Mouse (Mus musculus) layer of hippocampus, postnatal 10 days (tissue): ENCODE data around the gene Magix. TPM values are rescaled to one million over a fixed set of nuclear protein-coding genes. Genes with fewer than 3 reads are reported as not detected.
A peak's percentile ranks its signal among the peaks of the same experiment; 100 is the strongest.
"Not testable (repeated sequence)": the region's sequence is repeated elsewhere in the genome, so short reads cannot be mapped to it uniquely, and the experiment has no call there.

Source experiments
- DNase-seq, 2 experiments: peaks; one replicate each; pipeline ENCODE4 v3.0.0; 2021; ENCODE audit warnings: low spot score in 2 of 2
- long read RNA-seq: library from polyadenylated mRNA; stranded (forward); transcript quantifications from one replicate; pipeline ENCODE4 v2.0.0, GENCODE M21; 2023
- total RNA-seq, 2 experiments: library from RNA; stranded (reverse); gene quantifications; 2 replicates each; pipeline ENCODE4 v1.2.3; 2021

Magix gene
- total RNA-seq, result under 1 TPM in 1 of 2 experiments, not detected in 1; 0.42 TPM
- long read RNA-seq, partial matches to known transcripts, result 0 of 1 reads
- long read RNA-seq, other reads (novel, unspliced or antisense), result 1 of 1 reads

DNA sequence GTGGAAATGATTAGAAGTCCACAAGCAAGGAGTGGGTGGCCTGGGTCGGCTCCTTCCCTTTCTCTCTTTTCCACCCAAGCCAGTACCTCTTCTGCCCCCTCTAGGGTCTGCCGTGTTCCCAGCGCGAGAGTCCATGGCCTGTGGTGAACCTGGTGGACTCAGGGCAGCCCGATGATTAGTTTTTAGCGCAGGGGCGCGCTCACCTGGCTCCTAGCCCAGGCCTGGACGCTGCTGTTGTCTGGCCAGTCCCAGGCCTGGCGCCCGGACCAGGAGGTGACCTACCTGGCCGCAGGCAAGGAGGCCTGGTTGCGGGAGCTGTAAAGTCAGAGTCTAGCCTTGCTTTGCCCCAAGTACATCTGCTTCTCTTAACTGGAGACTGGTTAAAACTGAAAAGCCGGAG, at the start of gene Magix:
TSS of gene Magix (minus strand) at position 388 of the 400 bp plus-strand sequence.
- DNase-seq, result no peak

DNA sequence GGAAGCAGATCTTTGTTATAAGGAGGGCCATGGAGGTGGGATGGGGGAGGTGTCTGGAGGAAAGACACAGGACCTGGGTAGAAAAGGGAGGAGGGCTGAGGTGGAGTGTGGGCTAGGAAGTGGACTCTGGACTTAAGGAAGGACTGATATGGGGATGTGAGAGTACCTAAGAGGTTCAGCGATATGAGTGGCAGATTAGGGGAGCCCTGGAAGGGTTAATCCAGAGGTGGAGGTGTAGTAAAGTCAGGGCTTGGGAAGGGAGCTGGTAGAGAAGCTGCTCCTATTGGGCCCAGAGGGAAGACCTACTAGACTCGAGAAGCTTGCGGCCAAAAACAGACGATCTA, 47.8 kb upstream of the Magix start:
- DNase-seq, result no peak

DNA sequence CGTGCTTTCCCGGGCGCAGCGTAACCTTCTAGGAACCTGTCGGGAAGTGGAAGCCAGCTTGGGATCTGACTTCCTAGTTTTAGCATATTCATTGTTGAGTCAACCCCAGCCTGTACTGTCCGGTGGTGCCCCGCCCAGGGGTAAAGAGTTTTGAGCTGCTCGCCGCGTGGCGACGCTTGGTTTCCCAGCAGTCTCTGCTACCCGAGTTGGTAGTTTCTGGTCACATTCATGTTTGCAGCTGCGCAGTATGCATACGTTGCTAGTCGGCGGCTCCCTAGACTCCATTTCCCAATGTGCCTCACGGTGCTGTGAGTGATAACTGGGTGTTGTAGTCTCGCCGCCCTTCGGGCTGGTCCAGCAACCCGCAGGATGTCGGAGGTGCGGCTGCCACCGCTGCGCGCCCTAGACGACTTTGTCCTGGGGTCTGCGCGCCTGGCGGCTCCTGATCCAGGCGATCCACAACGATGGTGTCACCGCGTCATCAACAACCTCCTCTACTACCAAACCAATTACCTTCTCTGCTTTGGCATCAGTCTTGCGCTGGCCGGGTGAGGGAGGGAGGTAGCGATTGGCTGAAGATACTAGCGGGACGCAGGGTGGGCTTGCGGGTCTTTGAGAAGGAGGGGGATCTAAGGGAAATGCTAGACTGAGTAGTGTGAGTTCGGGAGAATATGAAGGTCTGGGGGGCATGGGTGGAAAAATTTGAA, 47.3 kb upstream of the Magix start, which contains the start of gene Praf2:
TSS of gene Praf2 (plus strand) at position 225 of the 707 bp plus-strand sequence.
- peak; percentile 68 to 77 for DNase-seq

DNA sequence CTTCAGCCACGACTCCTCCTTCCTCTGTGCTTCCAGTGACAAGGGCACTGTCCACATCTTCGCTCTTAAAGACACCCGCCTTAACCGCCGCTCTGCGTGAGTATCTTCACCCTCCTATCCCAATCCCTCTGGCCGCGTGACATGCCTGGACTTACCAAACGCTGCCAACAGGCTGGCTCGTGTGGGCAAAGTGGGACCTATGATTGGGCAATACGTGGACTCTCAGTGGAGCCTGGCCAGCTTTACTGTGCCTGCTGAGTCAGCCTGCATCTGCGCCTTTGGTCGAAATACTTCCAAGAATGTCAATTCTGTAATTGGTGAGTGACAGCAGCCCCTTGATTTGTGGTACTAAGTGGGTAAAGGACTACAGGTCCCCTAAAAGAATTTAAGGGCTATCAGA, 46.1 kb upstream of the Magix start:
- DNase-seq, result no peak

DNA sequence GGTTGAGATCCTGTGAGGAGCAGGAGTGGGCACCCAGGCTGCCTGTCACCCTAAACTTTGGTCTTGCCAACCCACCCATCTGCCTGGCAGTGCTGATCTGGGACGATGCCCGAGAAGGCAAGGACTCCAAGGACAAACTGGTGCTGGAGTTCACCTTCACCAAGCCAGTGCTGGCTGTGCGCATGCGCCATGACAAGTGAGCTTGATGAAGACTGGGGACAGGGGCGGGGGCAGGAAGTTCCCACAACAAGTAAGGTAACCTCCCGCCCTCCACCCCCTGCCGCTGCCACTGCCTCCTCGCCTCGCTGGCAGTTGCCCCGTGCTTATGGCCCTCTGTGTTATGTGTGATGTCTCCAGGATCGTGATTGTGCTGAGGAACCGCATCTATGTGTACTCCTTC, 44.8 kb upstream of the Magix start:
- DNase-seq, result no peak

DNA sequence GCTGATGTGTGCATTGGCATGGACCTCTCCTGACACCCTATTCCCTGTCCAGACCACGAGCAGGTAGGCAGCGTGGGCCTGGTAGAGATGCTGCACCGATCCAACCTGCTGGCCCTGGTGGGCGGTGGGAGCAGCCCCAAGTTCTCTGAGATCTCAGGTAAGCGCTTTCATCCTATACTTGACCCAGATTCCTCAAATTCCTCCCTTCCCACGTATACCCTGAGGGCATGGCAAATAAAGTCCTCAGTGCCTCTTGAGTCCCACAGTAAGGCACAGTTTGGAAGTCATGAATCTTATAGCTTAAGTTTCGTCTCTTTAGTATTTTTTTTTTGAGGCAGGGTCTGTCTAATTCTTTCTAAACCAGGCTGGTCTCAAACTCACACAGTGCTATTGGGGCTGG, 43.1 kb upstream of the Magix start:
- DNase-seq, result no peak

DNA sequence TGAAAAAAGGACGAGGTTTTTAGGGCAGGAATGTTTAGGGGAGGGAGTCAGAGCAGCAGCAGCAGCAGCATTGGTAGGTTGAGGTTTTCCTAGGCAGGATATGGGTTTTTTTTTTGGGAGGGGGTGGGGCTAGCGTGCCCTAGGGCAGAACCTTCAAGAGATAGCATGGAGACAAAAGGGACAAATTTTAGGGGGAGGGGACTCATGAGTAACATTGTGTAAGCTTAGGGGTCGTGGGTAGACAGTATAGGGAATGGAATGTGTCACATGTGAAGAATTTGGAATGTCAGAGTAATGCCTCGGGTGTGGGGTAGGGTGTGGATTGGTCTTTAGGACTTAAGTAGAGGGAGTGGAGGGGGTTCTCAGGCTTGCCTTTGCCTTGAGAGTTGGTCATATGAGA, 41.6 kb upstream of the Magix start:
- DNase-seq, result no peak

DNA sequence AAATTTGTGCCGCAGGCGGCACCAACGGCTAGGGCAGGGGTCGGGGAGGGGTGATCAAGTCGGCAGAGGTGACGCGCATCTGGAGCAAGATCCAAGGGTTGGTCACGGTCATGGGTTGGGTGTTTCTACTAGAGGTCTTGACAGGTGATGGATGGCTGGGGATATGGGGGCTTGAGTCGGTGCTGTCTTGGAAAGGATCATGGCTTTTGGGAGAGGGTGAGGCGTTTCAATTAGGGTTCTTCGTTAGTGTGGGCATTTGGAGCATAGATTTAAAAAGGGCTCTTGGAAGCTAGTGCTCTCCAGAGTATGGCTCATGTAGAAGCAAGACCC, 41.2 kb upstream of the Magix start:
- no peak for DNase-seq

DNA sequence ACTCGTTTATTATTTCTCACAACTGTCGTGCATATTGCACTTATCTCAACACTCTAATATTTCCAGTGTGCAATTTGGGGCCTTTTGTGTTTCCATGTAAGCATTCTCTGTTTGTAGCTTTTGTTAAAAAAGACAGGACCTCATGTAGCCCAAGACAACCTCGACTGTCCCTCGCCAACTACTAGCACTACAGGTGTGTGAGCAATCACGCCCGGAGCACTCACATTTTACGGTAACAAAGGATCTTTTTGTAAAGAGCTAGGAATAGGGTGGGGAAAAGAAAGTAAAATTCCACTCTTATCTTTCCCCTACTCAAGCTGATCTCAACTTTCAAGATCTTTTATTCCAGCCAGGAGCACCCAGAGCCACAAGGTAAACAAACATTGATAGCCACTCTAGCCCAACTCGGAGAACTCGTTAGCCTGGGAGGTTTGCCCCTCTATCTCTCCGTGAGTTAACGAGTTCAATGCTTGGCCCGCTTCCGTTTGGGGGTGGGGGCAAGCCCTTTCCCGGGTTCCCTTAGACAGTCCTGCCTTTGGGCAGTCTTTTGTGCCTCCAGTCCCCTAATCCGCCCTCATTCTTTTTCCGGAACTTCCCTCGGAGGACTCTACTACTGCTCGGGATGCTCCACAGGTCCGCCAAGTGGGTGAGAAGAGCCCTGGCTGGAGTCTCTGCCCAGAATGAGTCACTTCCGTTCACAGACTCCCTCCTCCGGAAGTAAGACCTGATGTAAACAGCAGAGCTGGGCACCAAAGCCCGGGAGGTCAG, 40.6 kb upstream of the Magix start, which contains the start of gene Gm45208:
TSS of gene Gm45208 (plus strand) at position 732 of the 768 bp plus-strand sequence.
- peak; percentile 56 to 58 for DNase-seq

DNA sequence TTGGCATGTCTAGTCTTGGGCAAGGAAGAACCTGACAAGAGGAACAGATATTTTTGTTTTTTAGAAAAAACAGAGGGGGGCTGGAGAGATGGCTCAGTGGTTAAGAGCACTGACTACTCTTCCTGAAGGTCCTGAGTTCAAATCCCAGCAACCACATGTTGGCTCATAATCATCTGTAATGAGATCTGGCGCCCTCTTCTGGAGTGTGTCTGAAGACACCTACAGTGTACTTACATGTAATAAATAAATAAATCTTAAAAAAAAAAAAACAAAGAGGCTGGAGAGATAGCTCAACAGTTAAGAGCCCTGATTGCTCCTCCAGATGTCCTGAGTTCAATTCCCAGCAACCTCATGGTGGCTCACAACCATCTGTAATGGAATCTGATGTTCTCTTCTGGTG, 35.0 kb upstream of the Magix start:
- not testable (repeated sequence) for DNase-seq

DNA sequence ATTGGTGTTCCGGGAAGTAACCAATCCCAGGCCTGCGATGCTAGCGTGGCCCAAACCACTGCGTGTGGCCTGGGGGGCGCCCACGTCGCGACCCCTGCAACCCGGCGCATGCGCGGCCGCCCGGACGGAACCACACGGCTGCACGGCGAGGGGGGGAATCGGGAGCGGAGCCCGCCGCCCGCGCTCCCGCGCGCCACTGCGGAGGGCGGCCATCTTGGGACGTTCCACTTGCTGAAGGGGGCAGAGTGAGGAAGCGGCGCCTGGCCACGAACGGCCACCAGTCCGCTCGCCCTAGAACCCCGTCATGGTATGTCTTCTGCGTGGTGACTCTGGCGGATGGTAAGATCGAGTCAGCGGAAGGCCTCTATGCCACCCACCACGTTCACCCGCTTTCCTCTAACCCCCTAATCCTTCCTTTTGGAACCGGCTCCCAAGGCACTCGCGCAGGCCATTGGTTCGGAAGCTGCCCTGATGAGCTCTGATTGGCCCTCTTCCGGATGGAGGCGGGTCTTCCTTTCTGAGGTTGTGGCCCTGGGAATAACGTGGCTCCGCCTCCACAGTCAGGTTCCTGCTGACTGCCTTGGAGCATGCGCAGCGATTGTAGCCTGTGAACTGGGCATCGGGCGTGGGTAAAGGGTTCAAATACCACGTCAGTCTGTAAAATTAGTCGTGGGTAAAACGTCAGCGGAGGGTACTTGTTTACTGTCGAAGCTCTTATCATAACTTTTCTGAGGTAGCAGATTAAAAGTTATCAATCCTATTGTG, 33.3 kb upstream of the Magix start, which contains the start of gene Wdr45:
TSS of gene Wdr45 (plus strand) at position 199 of the 765 bp plus-strand sequence.
- DNase-seq, result peak; percentile 89 to 91

DNA sequence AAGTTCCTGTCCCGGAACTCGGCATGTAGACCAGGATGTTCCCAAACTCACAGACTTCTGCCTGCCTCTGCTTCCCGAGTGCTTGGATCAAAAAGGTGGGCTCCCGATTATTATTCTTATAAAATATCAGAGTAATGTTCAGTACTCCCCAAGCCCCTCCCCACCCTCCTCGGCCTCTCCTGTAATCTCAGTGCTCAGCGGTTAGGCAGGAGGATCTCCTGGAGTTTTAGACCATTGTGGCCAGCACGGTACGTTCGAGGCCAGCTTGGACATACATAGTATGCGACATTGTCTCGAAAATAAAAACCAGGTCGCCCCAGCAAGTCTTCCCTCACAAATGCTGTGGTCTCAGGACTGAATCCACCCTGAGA, 32.7 kb upstream of the Magix start:
- not testable (repeated sequence) for DNase-seq

DNA sequence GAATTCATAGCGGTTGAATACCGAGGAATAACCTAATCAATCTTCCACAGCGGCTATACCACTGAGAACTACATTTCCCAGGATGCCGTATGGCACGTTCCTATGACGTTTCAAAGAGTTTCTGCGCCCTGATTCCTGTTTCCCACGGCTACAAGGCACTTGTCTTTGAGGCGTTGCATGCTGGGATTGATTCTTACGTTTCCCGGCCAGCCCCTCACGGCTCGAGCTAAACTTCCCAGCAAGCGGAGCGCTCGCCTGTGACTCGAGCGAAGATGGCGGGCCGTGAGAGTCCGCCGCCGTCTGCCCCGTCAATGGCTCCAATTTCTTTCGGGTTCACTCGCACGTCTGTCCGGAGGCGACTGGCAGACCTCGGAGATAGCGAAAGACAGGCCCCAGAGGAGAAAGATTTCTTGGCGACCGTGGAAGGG, 15.9 kb upstream of the Magix start, which contains the start of gene Gpkow:
TSS of gene Gpkow (plus strand) at position 178 of the 428 bp plus-strand sequence.
- DNase-seq, result peak; percentile 60 to 73

DNA sequence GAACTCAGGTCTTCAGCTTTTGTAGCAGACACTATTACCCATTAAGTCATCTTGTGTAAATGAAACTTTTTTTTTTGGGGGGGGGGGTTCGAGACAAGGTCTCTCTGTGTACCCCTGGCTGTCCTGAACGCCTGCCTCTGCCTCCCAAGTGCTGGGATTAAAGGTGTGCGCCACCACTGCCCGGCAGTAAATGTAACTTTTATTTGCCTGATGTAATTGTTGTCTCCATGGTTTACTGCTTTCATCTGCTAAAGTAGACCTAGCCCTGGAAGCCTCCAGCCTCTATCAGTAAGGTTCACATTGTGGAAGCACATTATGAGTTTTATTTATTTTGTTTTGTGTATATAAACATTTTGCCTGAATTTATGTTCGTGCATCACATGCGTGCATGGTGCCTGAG, 15.5 kb upstream of the Magix start:
- DNase-seq, result no peak

DNA sequence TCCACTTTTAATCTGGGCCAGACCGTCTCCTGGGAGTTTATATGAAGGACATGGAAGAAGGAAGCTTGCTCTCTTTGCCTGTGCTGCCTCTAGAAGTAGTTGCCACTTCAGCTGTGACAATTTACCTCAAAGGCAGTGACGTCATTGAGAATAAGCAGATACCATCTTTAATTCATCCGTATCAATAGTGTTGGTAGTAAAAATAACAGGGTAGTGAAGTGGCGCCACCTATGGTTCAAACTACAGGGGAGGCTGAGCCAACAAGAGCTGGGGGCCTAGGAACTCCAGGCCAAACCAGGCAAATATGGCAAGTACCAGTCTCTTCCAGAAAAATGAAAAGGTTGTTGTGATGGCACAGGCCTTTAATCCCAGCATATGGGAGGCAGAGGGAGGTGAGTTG, 11.8 kb upstream of the Magix start:
- no peak for DNase-seq

DNA sequence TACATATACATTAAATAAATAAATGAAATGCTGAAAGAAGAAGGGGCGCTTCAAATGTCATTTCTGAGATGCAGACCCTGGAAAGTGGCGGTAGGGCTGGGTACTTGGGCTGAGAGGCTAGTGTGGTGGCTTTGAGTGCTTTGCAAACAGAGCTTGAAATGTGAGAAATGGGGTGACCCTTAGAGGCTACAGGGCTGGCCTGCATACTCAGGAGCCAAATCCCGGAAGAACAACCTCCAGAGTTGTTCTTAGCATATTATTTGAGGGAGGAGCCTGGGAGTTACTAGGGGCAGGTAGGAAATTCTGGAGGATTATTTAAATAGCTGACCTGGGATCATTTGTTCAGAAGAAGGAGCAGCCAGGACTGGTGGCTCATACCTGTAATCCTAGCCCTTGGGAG, 9.4 kb upstream of the Magix start:
- no peak for DNase-seq

DNA sequence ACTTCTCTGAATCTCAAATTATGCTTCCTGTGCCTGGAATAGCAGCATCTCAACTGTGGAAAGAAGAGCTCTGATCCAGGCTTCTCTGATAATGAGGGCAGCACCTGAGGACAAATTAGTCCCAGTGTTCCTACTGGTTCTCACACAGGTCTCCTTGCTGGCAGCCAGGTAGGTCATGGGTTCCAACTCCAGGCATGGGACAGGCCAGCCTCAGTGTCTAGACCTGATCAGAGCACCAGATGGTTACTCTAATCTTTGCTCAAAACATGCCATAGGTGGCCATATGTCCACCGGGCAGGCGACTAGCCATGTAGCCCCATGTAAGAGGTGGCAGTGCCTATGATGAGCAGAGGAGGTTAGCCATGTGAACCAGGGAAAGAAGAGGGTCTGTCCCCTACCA, 7.3 kb upstream of the Magix start:
- no peak for DNase-seq

DNA sequence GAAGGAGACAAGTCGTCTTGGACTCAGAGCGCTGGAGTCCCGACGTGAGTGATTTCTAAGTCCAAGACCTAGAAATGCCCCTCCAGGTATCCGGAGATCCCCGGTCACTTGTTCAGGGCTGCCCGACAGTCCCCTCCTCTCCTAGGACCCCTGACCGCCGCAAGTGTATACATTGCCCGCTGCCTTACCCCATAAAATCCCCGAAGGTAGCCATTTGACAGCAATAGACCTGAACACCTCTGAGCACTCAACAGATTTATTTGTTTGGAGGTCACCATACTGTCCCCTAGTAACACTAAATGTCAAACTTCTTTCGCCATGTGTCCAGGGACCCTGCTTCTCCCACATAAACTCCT, 1.0 kb downstream of the Magix start:
- no peak for DNase-seq

DNA sequence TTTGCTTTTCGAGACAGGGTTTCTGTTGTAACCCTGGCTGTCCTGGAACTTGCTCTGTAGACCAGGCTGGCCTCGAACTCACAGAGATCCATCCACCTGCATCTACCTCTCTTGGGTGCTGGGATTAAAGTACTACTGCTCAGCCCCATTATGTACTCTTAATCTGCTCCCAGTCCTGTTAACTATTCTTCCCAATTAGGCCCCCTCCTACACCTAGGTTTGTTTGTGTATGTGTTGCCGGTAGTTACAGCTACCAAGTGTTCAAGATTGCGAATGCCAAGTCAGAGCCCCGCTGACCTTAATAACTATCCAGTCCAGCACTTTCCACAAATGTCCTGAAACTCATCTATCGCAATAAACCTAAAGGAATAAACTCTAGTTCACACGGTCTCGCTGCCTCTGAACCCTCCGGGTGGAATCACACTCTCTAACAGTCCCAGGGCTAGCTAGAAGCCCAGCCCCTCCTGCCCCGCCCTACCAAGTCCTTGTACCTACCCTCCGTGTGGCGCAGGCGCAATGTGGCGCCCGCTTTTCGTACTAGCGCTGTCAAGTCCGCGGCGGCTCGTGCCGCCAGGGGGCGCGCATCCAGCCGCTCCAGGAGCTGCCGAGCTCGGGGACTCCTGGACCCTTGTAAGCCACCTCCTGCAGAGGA, 1.5 kb downstream of the Magix start:
- peak; percentile 79 to 86 for DNase-seq

DNA sequence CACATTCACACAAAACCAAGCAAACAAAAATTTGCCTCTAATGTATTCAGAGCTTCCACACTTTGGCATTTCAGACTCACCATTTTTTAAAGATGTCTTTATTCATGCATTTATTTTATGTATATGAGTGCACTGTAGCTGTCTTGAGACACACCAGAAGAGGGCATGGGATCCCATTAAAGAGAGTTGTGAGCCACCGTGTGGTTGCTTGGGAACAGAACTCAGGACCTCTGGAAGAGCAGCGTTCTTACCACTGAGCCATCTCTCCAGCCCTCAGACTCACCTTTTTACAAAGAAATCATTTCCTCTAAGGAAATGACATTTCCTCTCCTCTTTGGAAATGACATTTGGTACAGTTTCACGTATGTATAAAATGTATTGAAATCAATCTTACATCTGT, 2.1 kb downstream of the Magix start:
- DNase-seq, result no peak

DNA sequence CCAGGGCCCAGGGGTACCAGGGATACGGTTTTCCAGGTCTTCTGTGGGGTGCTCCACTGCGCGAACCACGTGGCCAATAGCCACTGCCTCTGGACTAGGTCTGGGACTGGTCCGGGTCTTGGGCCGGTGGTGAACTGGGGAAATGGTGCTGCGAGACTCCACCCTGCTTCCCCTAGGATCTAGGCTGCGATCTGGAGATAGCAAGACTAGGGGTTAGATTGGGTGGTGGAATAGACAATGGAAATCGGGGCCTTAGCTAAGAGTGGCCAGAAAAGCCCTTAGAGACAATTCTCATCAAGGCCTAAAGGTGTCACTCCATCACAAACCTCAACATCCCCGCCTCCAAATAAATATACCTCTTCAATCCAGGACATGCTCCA, 6.1 kb downstream of the Magix start:
- DNase-seq, result no peak
